Mouse (Mus musculus): ENCODE data around the gene Fmnl3. TPM values are rescaled to one million over a fixed set of nuclear protein-coding genes. Genes with fewer than 3 reads are reported as not detected.

The Fmnl3 gene
- total and polyA plus RNA-seq, 3 experiments, result 14.6 to 18.6 (median 18.1) TPM

DNA sequence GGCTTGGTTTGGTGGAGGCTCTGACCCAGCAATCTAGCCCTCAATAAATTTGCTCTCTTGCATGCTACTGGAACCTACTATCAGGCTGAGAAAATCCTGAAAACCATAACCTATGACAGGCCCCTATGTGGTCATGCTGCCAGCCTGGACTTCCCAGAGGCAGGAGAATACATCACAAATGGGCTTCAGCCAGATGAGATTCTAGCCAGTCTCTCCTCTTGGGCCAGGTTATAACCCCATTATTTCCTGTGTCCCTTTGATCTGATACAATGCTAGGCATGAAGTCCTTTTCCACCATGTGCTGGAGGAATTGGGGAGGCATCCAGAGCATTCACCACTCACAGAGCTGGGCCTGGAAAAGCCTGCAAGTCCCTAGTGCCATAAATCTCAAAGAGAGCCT lies 38.2 kb downstream of the Fmnl3 start:
- Histone ChIP-seq H3K36me3 (ENCODE audit: control insufficient read depth, insufficient read depth, low read length) (peaks cover 23% of the 10 kb centered on the region), H3K79me2 (replicated peaks; ENCODE audit: control insufficient read depth, insufficient read depth, low read length) (no peaks in the 10 kb centered on the region), H3K27me3 (ENCODE audit: control insufficient read depth, insufficient read depth, low read length) (no peaks in the 10 kb centered on the region), H3K9ac (ENCODE audit: low read depth, low read length) (no peak overlapping the region), H3K4me3 (no peak overlapping the region), H3K27ac (peak overlapping the region; percentile 95), H3K4me1 (ENCODE audit: control insufficient read depth, insufficient read depth, low read length) (peaks cover 58% of the 10 kb centered on the region)
- TF ChIP-seq EP300 (IDR thresholded peaks at IDR 0.05; ENCODE audit: insufficient read depth, low read depth, low read length) (no peak), POLR2A (IDR thresholded peaks at IDR 0.05; ENCODE audit: insufficient read depth, low read depth, low read length) (no peak), CTCF (IDR thresholded peaks at IDR 0.05) (no peak)
- intact Hi-C loops (cut with DNase I), result loop anchor here (1.0 kb wide), 1 partner anchor 37 kb away; no protein-coding TSS in a partner anchor
- DNase-seq, result no peak

DNA sequence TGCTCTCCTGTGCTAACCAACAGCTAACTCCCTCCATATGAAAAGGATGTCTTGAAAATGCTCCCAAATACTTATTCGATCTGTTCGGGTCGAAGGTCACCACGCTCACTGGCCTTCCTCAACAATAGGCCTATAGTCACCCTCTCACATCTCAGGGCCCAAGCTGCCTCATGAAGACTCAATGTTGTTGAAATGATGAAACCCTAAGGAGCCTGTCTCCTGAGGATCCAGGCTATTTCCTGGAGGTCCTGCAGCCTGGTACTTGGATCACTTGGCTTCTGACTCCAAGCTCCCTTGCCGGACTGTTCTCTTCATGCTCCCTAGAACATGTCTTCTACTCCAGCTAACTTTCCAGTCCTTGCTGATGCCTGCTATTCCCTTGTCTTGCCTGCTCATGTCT lies 38.9 kb downstream of the Fmnl3 start:
- Histone ChIP-seq H3K36me3 (ENCODE audit: control insufficient read depth, insufficient read depth, low read length) (peaks cover 21% of the 10 kb centered on the region), H3K4me3 (no peak overlapping the region), H3K9ac (ENCODE audit: low read depth, low read length) (no peak overlapping the region), H3K79me2 (replicated peaks; ENCODE audit: control insufficient read depth, insufficient read depth, low read length) (no peaks in the 10 kb centered on the region), H3K4me1 (ENCODE audit: control insufficient read depth, insufficient read depth, low read length) (peaks cover 58% of the 10 kb centered on the region), H3K27ac (peak overlapping the region; percentile 95), H3K27me3 (ENCODE audit: control insufficient read depth, insufficient read depth, low read length) (no peaks in the 10 kb centered on the region)
- WGBS, result 75% methylated on average over 5 of the region's 5 CpGs
- TF ChIP-seq CTCF (IDR thresholded peaks at IDR 0.05), result no peak
- no peak for TF ChIP-seq EP300 (IDR thresholded peaks at IDR 0.05; ENCODE audit: insufficient read depth, low read depth, low read length)
- no peak for TF ChIP-seq POLR2A (IDR thresholded peaks at IDR 0.05; ENCODE audit: insufficient read depth, low read depth, low read length)
- DNase-seq, result no peak
- intact Hi-C loops (cut with DNase I), result no loop called here

DNA sequence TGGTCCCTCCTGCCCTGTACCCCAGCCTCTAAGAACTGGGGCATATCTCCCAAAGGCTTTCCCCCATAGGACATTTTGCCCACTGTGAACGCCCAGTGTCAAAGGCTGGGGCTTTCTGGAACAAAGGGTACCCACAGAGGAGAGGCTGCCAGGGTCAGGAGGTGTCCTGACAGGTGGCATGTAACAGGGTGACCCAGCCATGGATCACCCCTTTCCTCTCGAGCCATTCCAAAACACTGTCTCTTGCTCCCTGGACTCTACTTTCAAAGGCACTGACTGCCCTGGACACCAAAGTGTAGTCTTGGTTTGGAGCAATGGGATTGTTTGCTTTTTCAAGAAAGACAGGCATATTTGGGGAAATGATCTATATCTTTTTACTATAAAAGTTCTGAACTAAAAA lies 40.0 kb downstream of the Fmnl3 start:
- peak in 1 of 2 experiments; percentile 25 for DNase-seq
- Histone ChIP-seq H3K4me3 (no peak overlapping the region; the same call in 1 of the 2 replicates), H3K36me3 (ENCODE audit: control insufficient read depth, insufficient read depth, low read length) (peaks cover 15% of the 10 kb centered on the region), H3K9ac (ENCODE audit: low read depth, low read length) (no peak overlapping the region), H3K27me3 (ENCODE audit: control insufficient read depth, insufficient read depth, low read length) (no peaks in the 10 kb centered on the region), H3K27ac (peak overlapping the region; percentile 95), H3K4me1 (ENCODE audit: control insufficient read depth, insufficient read depth, low read length) (peaks cover 55% of the 10 kb centered on the region), H3K79me2 (replicated peaks; ENCODE audit: control insufficient read depth, insufficient read depth, low read length) (no peaks in the 10 kb centered on the region)
- 54% methylated on average over 2 of the region's 2 CpGs for WGBS
- intact Hi-C loops (cut with DNase I), result no loop called here
- TF ChIP-seq POLR2A (IDR thresholded peaks at IDR 0.05; ENCODE audit: insufficient read depth, low read depth, low read length) (no peak), CTCF (IDR thresholded peaks at IDR 0.05) (no peak), EP300 (IDR thresholded peaks at IDR 0.05; ENCODE audit: insufficient read depth, low read depth, low read length) (no peak)

DNA sequence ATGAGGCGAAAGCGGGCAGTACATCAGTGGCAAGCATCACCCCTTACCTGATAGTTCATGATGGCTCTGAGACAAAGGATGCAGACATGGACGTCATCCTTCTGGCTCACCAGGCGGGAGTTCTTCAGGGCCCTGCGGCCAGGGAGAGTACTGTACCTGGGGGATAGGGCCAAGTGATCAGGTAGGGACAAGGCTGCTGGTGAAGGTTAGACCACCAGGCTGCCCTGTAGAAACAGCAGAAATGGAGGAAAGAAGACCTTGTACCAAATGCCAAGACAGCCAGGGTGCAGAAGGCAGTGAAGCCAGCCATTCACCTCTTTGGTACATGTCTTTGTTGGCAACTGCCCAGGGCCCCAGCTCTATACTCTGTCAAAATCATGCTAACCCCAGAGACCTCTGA lies 42.3 kb downstream of the Fmnl3 start:
- peaks cover 44% of the 10 kb centered on the region for H3K4me1 ChIP-seq (ENCODE audit: control insufficient read depth, insufficient read depth, low read length)
- peak overlapping the region; percentile 4; the same call in 1 of the 2 replicates for H3K27ac ChIP-seq
- H3K36me3 ChIP-seq (ENCODE audit: control insufficient read depth, insufficient read depth, low read length), result peaks cover 15% of the 10 kb centered on the region
- no peak overlapping the region for H3K9ac ChIP-seq (ENCODE audit: low read depth, low read length)
- TF ChIP-seq POLR2A (IDR thresholded peaks at IDR 0.05; ENCODE audit: insufficient read depth, low read depth, low read length) (no peak), EP300 (IDR thresholded peaks at IDR 0.05; ENCODE audit: insufficient read depth, low read depth, low read length) (no peak), CTCF (IDR thresholded peaks at IDR 0.05) (no peak)
- H3K79me2 ChIP-seq (replicated peaks; ENCODE audit: control insufficient read depth, insufficient read depth, low read length), result no peaks in the 10 kb centered on the region
- DNase-seq, result no peak
- intact Hi-C loops (cut with DNase I), result no loop called here
- WGBS, result 96% methylated on average over 5 of the region's 5 CpGs
- H3K4me3 ChIP-seq, result no peak overlapping the region
- H3K27me3 ChIP-seq (ENCODE audit: control insufficient read depth, insufficient read depth, low read length), result no peaks in the 10 kb centered on the region

DNA sequence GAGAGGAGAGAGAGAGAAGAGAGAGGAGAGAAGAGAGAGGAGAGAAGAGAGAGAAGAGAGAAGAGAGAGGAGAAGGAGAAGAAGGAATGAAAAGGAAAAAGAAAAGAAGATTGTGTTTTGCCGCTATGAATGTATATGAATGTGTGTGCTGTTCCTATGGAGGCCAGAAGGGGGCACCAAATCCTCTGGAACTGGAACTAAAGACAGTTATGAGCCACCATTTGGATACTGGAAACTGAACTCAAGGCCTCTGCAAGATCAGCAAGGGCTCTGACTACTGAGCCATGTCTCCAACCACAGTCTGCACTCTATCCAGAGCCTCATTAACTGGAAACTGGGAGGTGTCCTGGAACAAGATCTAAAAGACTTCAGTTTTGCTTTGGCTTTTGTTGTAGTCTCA lies 43.3 kb downstream of the Fmnl3 start:
- Histone ChIP-seq H3K27me3 (ENCODE audit: control insufficient read depth, insufficient read depth, low read length) (no peaks in the 10 kb centered on the region), H3K36me3 (ENCODE audit: control insufficient read depth, insufficient read depth, low read length) (peaks cover 8% of the 10 kb centered on the region), H3K4me3 (no peak overlapping the region), H3K79me2 (replicated peaks; ENCODE audit: control insufficient read depth, insufficient read depth, low read length) (no peaks in the 10 kb centered on the region), H3K4me1 (ENCODE audit: control insufficient read depth, insufficient read depth, low read length) (peaks cover 36% of the 10 kb centered on the region), H3K27ac (peak overlapping the region; percentile 71), H3K9ac (ENCODE audit: low read depth, low read length) (no peak overlapping the region)
- no peak for TF ChIP-seq POLR2A (IDR thresholded peaks at IDR 0.05; ENCODE audit: insufficient read depth, low read depth, low read length)
- TF ChIP-seq CTCF (IDR thresholded peaks at IDR 0.05), result peak; percentile 83
- no peak for TF ChIP-seq EP300 (IDR thresholded peaks at IDR 0.05; ENCODE audit: insufficient read depth, low read depth, low read length)
- WGBS, result 72% methylated on average over 1 of the region's 1 CpGs
- intact Hi-C loops (cut with DNase I), result loop anchor here (1.0 to 2.0 kb wide), 2 partner anchors 10 to 44 kb away; partner anchors contain the start of gene Fmnl3
- DNase-seq, result peak in 1 of 2 experiments; percentile 66

DNA sequence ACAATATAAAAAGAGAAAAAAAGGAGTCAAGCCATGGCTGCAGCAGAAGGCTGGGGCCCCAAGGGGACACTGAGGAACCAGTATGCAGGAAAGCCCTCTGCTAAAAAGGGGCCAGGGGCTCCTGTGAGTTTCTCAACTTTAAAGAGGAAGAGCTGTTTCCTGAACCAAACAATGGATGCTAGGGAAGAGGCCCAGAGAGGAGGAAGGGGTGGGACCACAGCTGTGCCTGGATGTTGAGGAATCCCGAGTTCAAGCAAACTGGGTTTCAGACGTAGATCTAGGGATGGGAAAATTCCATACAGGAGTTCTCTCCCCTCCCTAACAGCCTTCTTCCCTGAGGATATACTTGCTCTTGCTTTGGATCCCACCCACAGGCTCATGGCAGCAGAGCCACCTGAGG lies 43.9 kb downstream of the Fmnl3 start:
- Histone ChIP-seq H3K4me1 (ENCODE audit: control insufficient read depth, insufficient read depth, low read length) (peaks cover 34% of the 10 kb centered on the region), H3K27ac (peak overlapping the region; percentile 71), H3K9ac (ENCODE audit: low read depth, low read length) (no peak overlapping the region), H3K27me3 (ENCODE audit: control insufficient read depth, insufficient read depth, low read length) (no peaks in the 10 kb centered on the region), H3K4me3 (no peak overlapping the region), H3K79me2 (replicated peaks; ENCODE audit: control insufficient read depth, insufficient read depth, low read length) (no peaks in the 10 kb centered on the region), H3K36me3 (ENCODE audit: control insufficient read depth, insufficient read depth, low read length) (peaks cover 8% of the 10 kb centered on the region)
- peak in 1 of 2 experiments; percentile 64 for DNase-seq
- TF ChIP-seq EP300 (IDR thresholded peaks at IDR 0.05; ENCODE audit: insufficient read depth, low read depth, low read length), result peak; percentile 78
- peak; percentile 49; the same call in 1 of the 2 replicates for TF ChIP-seq POLR2A (IDR thresholded peaks at IDR 0.05; ENCODE audit: insufficient read depth, low read depth, low read length)
- no peak for TF ChIP-seq CTCF (IDR thresholded peaks at IDR 0.05)
- 34% methylated on average over 2 of the region's 2 CpGs for WGBS
- intact Hi-C loops (cut with DNase I), result loop anchor here (1.0 to 2.0 kb wide), 2 partner anchors 9 to 44 kb away; partner anchors contain the start of gene Fmnl3

All from heart, adult 2 months (tissue).